Mouse (Mus musculus): ENCODE data around the gene Elp1. TPM values are rescaled to one million over a fixed set of nuclear protein-coding genes. Genes with fewer than 3 reads are reported as not detected.

Elp1 gene
- total RNA-seq, 1 experiment = 75.7 TPM

GRCm38 (mm10) chr4:56845896-56846533 is 43.9 kb upstream of the Elp1 start:
- H3K9ac ChIP-seq (ENCODE audit: insufficient read depth, low read depth, low read length, poor library complexity, severe bottlenecking) = peak overlapping the region; percentile 80
- in situ Hi-C loops (cut with MboI; ENCODE audit: low sequenced_read_pairs in 2 of 2, unreplicated experiment in 2 of 2) = no loop called here
- H3K4me3 ChIP-seq (ENCODE audit: insufficient read depth in 1 of 2, low read depth in 1 of 2, low read length in 2 of 2, poor library complexity in 1 of 2, severe bottlenecking in 1 of 2) = peak overlapping the region; percentile 42 to 82
- peak overlapping the region; percentile 88 for H3K27ac ChIP-seq (ENCODE audit: insufficient read depth, low read depth, low read length, poor library complexity, severe bottlenecking)
- peaks cover 4 to 11% of the 10 kb centered on the region in 2 experiments; a peak in 2 of 4 replicates for H3K4me1 ChIP-seq (ENCODE audit: control insufficient read depth in 2 of 2, insufficient read depth in 2 of 2, low read length in 2 of 2, poor library complexity in 1 of 2)
- peak; percentile 85 for DNase-seq (ENCODE audit: low read depth, low spot score)
- H3K36me3 ChIP-seq (ENCODE audit: control insufficient read depth, insufficient read depth, low read length, poor library complexity, severe bottlenecking) = peaks cover 18% of the 10 kb centered on the region
- no peaks in the 10 kb centered on the region for H3K9me3 ChIP-seq (ENCODE audit: control insufficient read depth, insufficient read depth, low read depth, low read length)
- TF ChIP-seq CHD2 (IDR thresholded peaks at IDR 0.05; ENCODE audit: low read depth, low read length) (no peak), ZC3H11A (IDR thresholded peaks at IDR 0.05; ENCODE audit: borderline replicate concordance, low read depth, low read length) (no peak), HCFC1 (IDR thresholded peaks at IDR 0.05; ENCODE audit: borderline replicate concordance, insufficient read depth, low read length) (no peak), ZNF384 (IDR thresholded peaks at IDR 0.05; ENCODE audit: low read depth, low read length) (no peak), MAFK (IDR thresholded peaks at IDR 0.05; ENCODE audit: insufficient read depth, low read depth, low read length) (no peak)

- 0 out of 2 replicates have a peak overlapping the region, but pooled peaks have one; percentile 25 for H3K27ac ChIP-seq (ENCODE audit: insufficient read depth, low read depth, low read length, poor library complexity, severe bottlenecking)
- H3K4me3 ChIP-seq (ENCODE audit: insufficient read depth in 1 of 2, low read depth in 1 of 2, low read length in 2 of 2, poor library complexity in 1 of 2, severe bottlenecking in 1 of 2) = peak overlapping the region in 1 of 2 experiments; percentile 29; a peak in 1 of 4 replicates
- in situ Hi-C loops (cut with MboI; ENCODE audit: low sequenced_read_pairs in 2 of 2, unreplicated experiment in 2 of 2) = no loop called here
- DNase-seq (ENCODE audit: low read depth, low spot score) = no peak
- peaks cover 24% of the 10 kb centered on the region for H3K36me3 ChIP-seq (ENCODE audit: control insufficient read depth, insufficient read depth, low read length, poor library complexity, severe bottlenecking)
- H3K9ac ChIP-seq (ENCODE audit: insufficient read depth, low read depth, low read length, poor library complexity, severe bottlenecking) = peak overlapping the region; percentile 47; the same call in 1 of the 2 replicates
- no peak; the same call in 1 of the 2 replicates for TF ChIP-seq ZNF384 (IDR thresholded peaks at IDR 0.05; ENCODE audit: low read depth, low read length)
- no peak for TF ChIP-seq ZC3H11A (IDR thresholded peaks at IDR 0.05; ENCODE audit: borderline replicate concordance, low read depth, low read length)
- no peak for TF ChIP-seq HCFC1 (IDR thresholded peaks at IDR 0.05; ENCODE audit: borderline replicate concordance, insufficient read depth, low read length)
- TF ChIP-seq MAFK (IDR thresholded peaks at IDR 0.05; ENCODE audit: insufficient read depth, low read depth, low read length) = no peak
- TF ChIP-seq CHD2 (IDR thresholded peaks at IDR 0.05; ENCODE audit: low read depth, low read length) = no peak
- no peaks in the 10 kb centered on the region for H3K9me3 ChIP-seq (ENCODE audit: control insufficient read depth, insufficient read depth, low read depth, low read length)
- peaks cover 4 to 9% of the 10 kb centered on the region in 2 experiments; a peak in 2 of 4 replicates for H3K4me1 ChIP-seq (ENCODE audit: control insufficient read depth in 2 of 2, insufficient read depth in 2 of 2, low read length in 2 of 2, poor library complexity in 1 of 2)
Measured at GRCm38 (mm10) chr4:56844911-56845310, 42.8 kb upstream of the Elp1 start.

GRCm38 (mm10) chr4:56843963-56844362 is 41.8 kb upstream of the Elp1 start:
- TF ChIP-seq ZNF384 (IDR thresholded peaks at IDR 0.05; ENCODE audit: low read depth, low read length) = no peak
- TF ChIP-seq CHD2 (IDR thresholded peaks at IDR 0.05; ENCODE audit: low read depth, low read length) = no peak
- TF ChIP-seq MAFK (IDR thresholded peaks at IDR 0.05; ENCODE audit: insufficient read depth, low read depth, low read length) = no peak
- no peak for TF ChIP-seq ZC3H11A (IDR thresholded peaks at IDR 0.05; ENCODE audit: borderline replicate concordance, low read depth, low read length)
- TF ChIP-seq HCFC1 (IDR thresholded peaks at IDR 0.05; ENCODE audit: borderline replicate concordance, insufficient read depth, low read length) = no peak
- H3K36me3 ChIP-seq (ENCODE audit: control insufficient read depth, insufficient read depth, low read length, poor library complexity, severe bottlenecking) = peaks cover 28% of the 10 kb centered on the region
- H3K27ac ChIP-seq (ENCODE audit: insufficient read depth, low read depth, low read length, poor library complexity, severe bottlenecking) = no peak overlapping the region
- in situ Hi-C loops (cut with MboI; ENCODE audit: low sequenced_read_pairs in 2 of 2, unreplicated experiment in 2 of 2) = no loop called here
- H3K4me1 ChIP-seq (ENCODE audit: control insufficient read depth in 2 of 2, insufficient read depth in 2 of 2, low read length in 2 of 2, poor library complexity in 1 of 2) = peaks cover 4 to 9% of the 10 kb centered on the region in 2 experiments; a peak in 2 of 4 replicates
- no peak for DNase-seq (ENCODE audit: low read depth, low spot score)
- no peak overlapping the region for H3K4me3 ChIP-seq (ENCODE audit: insufficient read depth in 1 of 2, low read depth in 1 of 2, low read length in 2 of 2, poor library complexity in 1 of 2, severe bottlenecking in 1 of 2)
- H3K9me3 ChIP-seq (ENCODE audit: control insufficient read depth, insufficient read depth, low read depth, low read length) = no peaks in the 10 kb centered on the region
- no peak overlapping the region for H3K9ac ChIP-seq (ENCODE audit: insufficient read depth, low read depth, low read length, poor library complexity, severe bottlenecking)

- H3K9ac ChIP-seq (ENCODE audit: insufficient read depth, low read depth, low read length, poor library complexity, severe bottlenecking) = no peak overlapping the region
- TF ChIP-seq CHD2 (IDR thresholded peaks at IDR 0.05; ENCODE audit: low read depth, low read length) (no peak), ZNF384 (IDR thresholded peaks at IDR 0.05; ENCODE audit: low read depth, low read length) (no peak), HCFC1 (IDR thresholded peaks at IDR 0.05; ENCODE audit: borderline replicate concordance, insufficient read depth, low read length) (no peak), MAFK (IDR thresholded peaks at IDR 0.05; ENCODE audit: insufficient read depth, low read depth, low read length) (no peak), ZC3H11A (IDR thresholded peaks at IDR 0.05; ENCODE audit: borderline replicate concordance, low read depth, low read length) (no peak)
- peaks cover 36% of the 10 kb centered on the region for H3K36me3 ChIP-seq (ENCODE audit: control insufficient read depth, insufficient read depth, low read length, poor library complexity, severe bottlenecking)
- H3K4me3 ChIP-seq (ENCODE audit: insufficient read depth in 1 of 2, low read depth in 1 of 2, low read length in 2 of 2, poor library complexity in 1 of 2, severe bottlenecking in 1 of 2) = no peak overlapping the region
- no peaks in the 10 kb centered on the region for H3K9me3 ChIP-seq (ENCODE audit: control insufficient read depth, insufficient read depth, low read depth, low read length)
- H3K4me1 ChIP-seq (ENCODE audit: control insufficient read depth in 2 of 2, insufficient read depth in 2 of 2, low read length in 2 of 2, poor library complexity in 1 of 2) = peaks cover 3 to 7% of the 10 kb centered on the region in 2 experiments; a peak in 2 of 4 replicates
- no peak for DNase-seq (ENCODE audit: low read depth, low spot score)
- in situ Hi-C loops (cut with MboI; ENCODE audit: low sequenced_read_pairs in 2 of 2, unreplicated experiment in 2 of 2) = no loop called here
- no peak overlapping the region for H3K27ac ChIP-seq (ENCODE audit: insufficient read depth, low read depth, low read length, poor library complexity, severe bottlenecking)
Measured at GRCm38 (mm10) chr4:56842501-56842900, 40.4 kb upstream of the Elp1 start.
